Mouse (Mus musculus) right cerebral cortex, postnatal 14 days (tissue): ENCODE measurements around the gene Add3.

Experiments used
- DNase-seq: peaks from one replicate; pipeline ENCODE4 v3.0.0; 2022

Add3 gene

DNA sequence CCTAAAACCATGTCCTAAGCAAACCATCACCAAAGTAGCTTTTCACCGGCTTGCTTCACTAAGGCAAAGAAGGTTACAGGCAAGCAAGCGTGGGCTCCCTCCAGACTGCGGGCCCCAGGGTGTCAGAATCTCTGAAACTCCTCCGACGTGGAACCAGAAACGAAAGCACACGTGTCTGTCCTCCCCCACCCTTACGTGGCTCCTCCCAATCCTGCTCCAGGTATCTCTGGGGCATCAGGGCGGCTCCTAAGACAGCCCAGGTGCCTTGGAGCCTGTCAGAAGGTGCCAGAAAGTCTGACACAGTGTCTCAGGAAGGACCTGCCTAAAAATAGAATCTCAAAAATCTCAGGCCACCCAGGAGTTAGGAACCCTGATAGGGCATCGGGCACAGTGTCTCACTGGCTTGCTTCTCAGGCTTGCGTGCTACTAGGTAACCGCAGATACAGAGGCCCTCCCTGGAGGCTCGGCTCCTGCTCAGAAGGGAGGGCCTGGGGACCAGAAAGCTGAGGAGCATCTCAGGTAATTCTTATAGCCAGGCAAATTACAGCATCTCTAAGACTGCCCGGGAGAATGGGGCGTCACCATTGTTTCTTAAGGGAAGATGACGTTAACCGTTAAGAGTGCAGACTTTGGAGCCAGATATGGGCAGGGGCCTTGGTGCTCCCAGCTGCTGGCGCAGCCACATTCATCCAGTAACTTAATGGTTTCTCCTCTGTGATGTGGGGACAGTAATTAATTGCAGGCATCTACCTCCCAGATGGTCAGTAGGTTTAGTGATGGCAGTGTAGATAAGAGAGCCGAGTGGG lies 136.9 kb downstream of the Add3 start:
- DNase-seq = no peak

DNA sequence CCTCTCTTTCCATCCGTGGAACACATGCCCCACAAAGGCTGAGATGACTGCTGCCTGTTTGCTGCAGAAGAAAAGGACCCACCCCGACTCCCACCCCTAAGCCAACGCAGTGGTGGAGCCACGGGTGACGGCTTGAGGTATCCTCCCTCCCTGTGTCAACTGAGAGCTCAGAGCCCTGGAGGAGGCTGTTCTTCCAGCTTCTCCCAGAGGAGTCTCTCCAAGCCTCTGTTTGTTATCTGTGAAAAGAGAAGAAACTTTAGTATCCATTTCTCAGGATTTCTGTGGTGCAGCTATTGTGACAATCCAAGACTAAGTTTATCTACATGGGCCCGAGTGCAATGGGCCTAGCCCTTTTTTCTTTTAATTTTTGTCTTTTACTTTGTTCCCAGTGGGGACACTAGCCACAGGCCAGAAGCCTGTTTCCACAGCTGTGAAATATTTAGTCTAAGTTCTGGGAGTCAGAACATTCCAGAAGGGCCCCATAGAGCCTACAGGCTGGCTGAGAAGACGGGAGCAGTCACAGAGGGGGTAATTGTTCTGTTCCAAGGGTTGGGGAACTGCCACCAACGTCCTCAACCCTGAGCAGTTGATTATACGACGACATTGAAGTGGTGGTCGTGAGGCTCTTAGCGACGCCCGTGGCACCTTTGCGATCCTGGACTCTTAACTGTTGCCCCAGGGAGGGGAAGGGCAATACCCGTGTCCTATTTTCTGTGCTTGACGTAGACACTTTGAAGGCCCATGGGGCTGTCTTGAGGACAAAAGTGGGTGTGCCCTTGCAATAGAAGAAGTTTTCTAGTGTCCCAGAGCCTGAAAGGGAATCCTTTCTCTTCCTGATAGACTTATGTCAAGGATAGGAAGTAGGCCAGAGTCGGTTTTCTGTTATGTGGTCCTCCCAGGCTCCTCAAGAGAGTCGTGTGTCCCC lies 138.5 kb downstream of the Add3 start:
- no peak for DNase-seq

DNA sequence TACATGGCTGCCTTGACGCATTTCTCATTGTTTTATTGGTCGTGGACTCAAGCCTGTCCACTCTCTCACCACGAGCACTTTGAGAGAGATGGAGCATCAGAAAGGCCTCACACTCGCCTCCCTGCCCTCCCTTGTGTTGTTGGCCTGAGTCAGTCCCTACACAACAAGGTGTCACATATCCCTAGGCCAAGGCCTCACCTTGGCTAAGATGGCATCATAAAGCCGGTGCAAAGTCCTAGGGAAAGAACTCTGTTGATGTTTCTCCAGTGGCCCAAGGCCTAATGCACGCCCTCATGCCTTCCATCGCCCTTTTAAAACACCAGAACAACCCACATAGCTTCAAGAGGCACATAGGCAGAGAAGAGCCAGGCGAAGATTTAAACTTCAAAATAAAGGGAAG lies 140.0 kb downstream of the Add3 start:
- no peak for DNase-seq

GRCm38 (mm10) chr19:53282571-53282970 lies 142.3 kb downstream of the Add3 start:
- DNase-seq = no peak

DNA sequence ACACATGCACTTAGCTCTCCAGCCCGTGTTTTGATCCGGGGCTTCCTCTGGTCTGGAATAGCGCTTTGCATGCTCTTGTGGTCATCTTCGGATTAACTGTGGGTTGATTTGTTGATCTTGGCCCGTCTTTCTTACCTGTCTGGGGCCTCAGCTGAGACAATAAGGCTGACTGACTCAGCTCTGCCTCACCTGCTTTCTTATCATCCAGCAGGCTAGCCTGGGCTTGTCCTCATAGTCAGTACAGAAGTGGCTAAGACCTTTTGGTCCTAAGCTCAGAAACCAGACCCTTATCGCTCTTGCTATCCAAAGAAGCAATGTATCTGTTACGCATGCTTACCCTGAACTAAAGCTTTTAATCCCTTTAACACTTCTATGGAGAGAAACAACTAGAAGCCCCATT lies 143.5 kb downstream of the Add3 start:
- DNase-seq = no peak

- peak; percentile 25 for DNase-seq
Observed at GRCm38 (mm10) chr19:53284268-53285208, 144.3 kb downstream of the Add3 start.

DNA sequence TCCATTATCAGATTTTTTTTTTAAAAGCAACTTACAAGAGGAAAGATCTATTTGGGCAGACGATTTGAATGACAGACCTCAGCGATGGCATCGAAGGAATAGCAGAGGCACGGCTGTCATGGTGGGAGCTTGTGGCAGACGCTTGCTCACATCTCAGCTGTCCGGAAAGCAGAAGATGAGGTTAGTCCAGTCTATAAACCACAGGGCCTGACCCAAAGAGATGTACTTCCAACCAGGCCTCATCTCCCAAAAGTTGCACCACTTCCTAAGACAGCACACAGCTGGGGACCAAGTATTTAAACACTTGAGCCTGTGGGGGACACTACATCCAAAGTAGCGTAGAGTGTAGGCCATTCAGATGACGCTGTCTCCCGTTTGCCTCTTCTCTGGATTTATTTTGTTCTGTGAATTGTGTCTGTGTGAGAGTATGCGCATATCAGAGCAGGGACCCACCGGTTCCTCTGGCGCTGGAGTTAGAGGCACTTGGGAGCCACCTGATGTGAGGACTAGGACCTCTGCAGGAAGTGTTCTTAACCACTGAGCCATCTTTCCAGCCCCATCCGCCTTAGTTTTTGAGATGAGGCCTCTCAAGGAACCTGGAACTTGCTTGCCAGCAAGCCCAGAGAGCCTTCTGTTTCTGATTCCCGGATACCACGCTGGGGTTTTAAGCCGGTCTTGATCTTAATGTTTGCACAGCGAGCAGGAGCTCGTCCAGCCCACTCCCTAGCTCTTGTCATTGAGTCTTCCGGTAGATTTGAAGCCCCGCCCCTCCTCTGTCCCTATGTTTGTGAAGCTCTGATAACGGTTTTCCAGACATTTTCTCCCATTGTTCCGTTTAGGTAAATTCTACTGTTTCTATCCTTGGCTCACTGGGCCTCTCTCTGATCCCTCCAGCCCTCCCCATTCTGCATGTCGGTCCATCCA lies 156.3 kb downstream of the Add3 start:
- no peak for DNase-seq
